Mouse (Mus musculus): ENCODE results near the gene Lrrn2. TPM values are rescaled to one million over a fixed set of nuclear protein-coding genes. Genes with fewer than 3 reads are reported as not detected.

Lrrn2 gene
- total RNA-seq (2021): 1 to 10 TPM; 5.0 to 9.6 TPM
- long read RNA-seq, experiment 1, transcript Lrrn2-201 (2 exons, 3,428 nt): major isoform, 8 of 9 reads
- long read RNA-seq, experiment 1, partial matches to known transcripts: 0 of 9 reads
- long read RNA-seq, experiment 1, other reads (novel, unspliced or antisense): 1 of 9 reads
- long read RNA-seq, experiment 2, transcript Lrrn2-201 (2 exons, 3,428 nt): major isoform, 5 of 12 reads
- long read RNA-seq, experiment 2, partial matches to known transcripts: 0 of 12 reads
- long read RNA-seq, experiment 2, other reads (novel, unspliced or antisense): 7 of 12 reads

GRCm38 (mm10) chr1:132880161-132881005, at the start of gene Lrrn2:
Gene Lrrn2 (plus strand): TSS chr1:132880273.
- DNase-seq (ENCODE audit: low spot score in 2 of 2): peak; percentile 55 to 64

- no peak for DNase-seq (ENCODE audit: low spot score in 2 of 2)
Observed at GRCm38 (mm10) chr1:132831963-132832362, 48.1 kb upstream of the Lrrn2 start.

GRCm38 (mm10) chr1:132834037-132834436, 46.0 kb upstream of the Lrrn2 start:
- DNase-seq (ENCODE audit: low spot score in 2 of 2): no peak

- no peak for DNase-seq (ENCODE audit: low spot score in 2 of 2)
Observed at GRCm38 (mm10) chr1:132836895-132837294, 43.2 kb upstream of the Lrrn2 start.

- no peak for DNase-seq (ENCODE audit: low spot score in 2 of 2)
Observed at GRCm38 (mm10) chr1:132837691-132838090, 42.4 kb upstream of the Lrrn2 start.

GRCm38 (mm10) chr1:132838371-132838770, 41.7 kb upstream of the Lrrn2 start:
- no peak for DNase-seq (ENCODE audit: low spot score in 2 of 2)

- no peak for DNase-seq (ENCODE audit: low spot score in 2 of 2)
Observed at GRCm38 (mm10) chr1:132843612-132844011, 36.5 kb upstream of the Lrrn2 start.

GRCm38 (mm10) chr1:132844088-132844804, 35.8 kb upstream of the Lrrn2 start:
- peak in 1 of 2 experiments; percentile 50 for DNase-seq (ENCODE audit: low spot score in 2 of 2)

- peak; percentile 42 to 58 for DNase-seq (ENCODE audit: low spot score in 2 of 2)
Observed at GRCm38 (mm10) chr1:132845766-132846165, 34.3 kb upstream of the Lrrn2 start.

- DNase-seq (ENCODE audit: low spot score in 2 of 2): no peak
Observed at GRCm38 (mm10) chr1:132850809-132851208, 29.3 kb upstream of the Lrrn2 start.

GRCm38 (mm10) chr1:132851296-132851695, 28.8 kb upstream of the Lrrn2 start:
- no peak for DNase-seq (ENCODE audit: low spot score in 2 of 2)

- DNase-seq (ENCODE audit: low spot score in 2 of 2): no peak
Observed at GRCm38 (mm10) chr1:132851771-132852170, 28.3 kb upstream of the Lrrn2 start.

- DNase-seq (ENCODE audit: low spot score in 2 of 2): no peak
Observed at GRCm38 (mm10) chr1:132853312-132853711, 26.8 kb upstream of the Lrrn2 start.

GRCm38 (mm10) chr1:132858516-132859383, 21.3 kb upstream of the Lrrn2 start:
- DNase-seq (ENCODE audit: low spot score in 2 of 2): no peak

- no peak for DNase-seq (ENCODE audit: low spot score in 2 of 2)
Observed at GRCm38 (mm10) chr1:132864220-132864619, 15.9 kb upstream of the Lrrn2 start.

- DNase-seq (ENCODE audit: low spot score in 2 of 2): no peak
Observed at GRCm38 (mm10) chr1:132865585-132865984, 14.5 kb upstream of the Lrrn2 start.

GRCm38 (mm10) chr1:132870327-132870726, 9.7 kb upstream of the Lrrn2 start:
- no peak for DNase-seq (ENCODE audit: low spot score in 2 of 2)

- DNase-seq (ENCODE audit: low spot score in 2 of 2): no peak
Observed at GRCm38 (mm10) chr1:132878951-132879610, 992 bp upstream of the Lrrn2 start.

GRCm38 (mm10) chr1:132879801-132880160, 292 bp upstream of the Lrrn2 start:
- DNase-seq (ENCODE audit: low spot score in 2 of 2): no peak

All from adrenal gland, adult 18-20 months (tissue).